Mouse (Mus musculus): ENCODE results near the gene Arntl.

The Arntl gene

DNA sequence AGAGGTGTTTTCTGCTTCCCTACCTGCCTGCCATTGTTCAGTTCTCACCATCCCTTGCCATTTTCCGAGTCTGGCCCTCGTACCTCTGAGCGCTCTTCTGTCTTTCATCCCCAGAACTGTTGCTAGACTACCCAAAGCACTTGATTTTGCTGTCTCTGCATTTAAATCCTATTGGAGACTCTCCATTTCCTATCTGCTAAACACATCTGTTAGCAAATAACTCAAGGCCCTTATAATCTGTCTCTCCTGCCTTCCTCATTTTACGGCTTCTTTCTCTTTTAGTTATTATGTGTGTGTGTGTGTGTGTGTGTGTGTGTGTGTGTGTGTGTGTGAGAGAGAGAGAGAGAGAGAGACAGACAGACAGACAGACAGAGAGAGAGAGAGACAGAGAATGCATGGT, 90.5 kb downstream of the Arntl start:
- no peak for DNase-seq

DNA sequence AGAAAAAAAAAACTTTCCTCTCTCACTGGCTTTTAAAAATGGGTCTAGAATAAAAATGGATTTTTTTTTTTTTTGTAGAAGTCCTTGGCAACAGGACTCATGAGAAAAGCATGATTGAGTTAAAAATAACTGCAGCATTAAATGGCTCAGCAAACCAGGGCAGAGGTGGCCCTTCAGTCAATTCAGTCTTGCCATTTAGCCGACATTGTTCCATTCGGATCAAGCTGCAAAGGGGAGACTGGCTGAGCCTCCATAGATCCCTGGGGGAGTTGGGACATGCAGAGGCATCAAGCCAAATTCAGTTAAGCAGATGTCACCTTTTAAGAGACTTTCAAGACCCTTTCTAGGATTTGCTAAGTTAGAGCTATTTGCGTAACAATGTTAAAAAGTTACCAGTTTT, 102.9 kb downstream of the Arntl start:
- no peak for DNase-seq

DNA sequence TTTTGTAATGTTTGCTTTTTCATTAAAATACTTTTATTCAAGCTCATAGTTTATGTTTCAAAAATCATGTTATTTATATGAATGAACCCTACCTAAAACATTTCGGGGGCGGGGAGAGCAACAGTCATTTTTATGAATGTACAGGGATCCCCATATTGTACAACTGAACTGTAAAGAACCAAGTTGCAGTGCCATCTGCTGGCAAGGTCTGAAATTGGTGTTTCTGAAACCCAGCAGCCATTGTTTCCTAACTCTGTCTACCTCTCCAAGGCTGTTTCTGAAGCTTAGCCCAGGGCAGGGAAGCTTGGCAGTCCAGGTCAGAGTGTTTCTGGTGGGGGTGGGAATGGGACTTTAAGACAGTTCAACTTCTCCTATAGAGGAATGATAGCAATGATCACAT, 104.5 kb downstream of the Arntl start:
- peak; percentile 55 for DNase-seq

DNA sequence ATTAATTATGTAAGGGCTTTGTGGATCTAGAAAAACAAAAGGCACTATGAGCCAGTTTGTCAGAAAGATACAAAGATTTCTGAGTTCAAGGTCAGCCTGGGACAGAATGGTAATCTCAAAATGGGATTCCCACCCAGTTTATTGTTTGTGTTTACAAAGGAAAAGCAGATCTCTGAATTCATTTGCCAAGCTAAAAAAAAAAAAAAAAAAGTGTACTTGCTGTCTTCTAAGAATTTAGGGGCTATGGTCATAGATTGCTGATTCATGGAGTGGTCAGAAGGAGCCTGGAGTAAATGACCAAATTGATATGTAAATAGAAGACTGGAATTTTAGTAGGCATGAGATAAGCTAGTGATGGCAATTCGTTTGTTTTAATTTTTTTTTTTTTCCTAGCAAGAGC, 112.9 kb downstream of the Arntl start:
- DNase-seq = no peak

DNA sequence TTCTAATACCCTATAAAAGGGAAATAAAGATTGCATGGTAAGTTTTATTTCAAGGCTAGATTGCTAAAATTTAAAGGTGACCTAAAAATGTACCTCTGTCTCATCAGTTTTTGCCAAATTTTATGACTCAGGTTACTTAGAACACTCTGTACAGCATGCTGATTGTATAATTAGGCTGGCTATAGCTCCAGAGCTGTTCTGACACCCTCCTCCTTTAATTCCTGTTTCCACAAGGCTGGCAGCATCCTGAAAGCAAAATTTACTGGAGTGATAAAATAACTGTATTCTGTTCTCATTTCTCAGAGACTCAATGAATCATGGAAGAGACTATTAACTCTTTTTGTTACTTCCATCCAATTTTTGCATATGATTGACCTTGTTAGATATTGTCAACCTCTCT, 126.8 kb downstream of the Arntl start:
- no peak for DNase-seq

DNA sequence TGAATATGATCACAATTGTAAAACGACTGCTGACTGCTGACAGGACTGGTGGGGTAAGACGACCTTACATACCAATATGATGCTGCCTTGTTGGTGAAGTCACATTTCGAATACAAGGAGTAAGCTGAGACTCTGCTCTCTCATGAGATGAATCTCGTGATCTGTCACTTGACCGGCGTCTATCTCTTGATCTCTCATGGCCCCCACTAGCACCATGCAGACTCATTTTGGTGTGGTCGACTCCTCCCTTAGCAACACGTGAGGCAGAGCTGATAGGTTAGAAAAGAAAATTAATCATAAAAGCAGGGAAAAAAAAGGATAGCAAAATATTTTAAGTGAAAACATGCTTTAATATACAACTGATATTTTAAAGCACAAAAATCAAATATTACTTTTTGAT, 128.0 kb downstream of the Arntl start:
- no peak for DNase-seq

DNA sequence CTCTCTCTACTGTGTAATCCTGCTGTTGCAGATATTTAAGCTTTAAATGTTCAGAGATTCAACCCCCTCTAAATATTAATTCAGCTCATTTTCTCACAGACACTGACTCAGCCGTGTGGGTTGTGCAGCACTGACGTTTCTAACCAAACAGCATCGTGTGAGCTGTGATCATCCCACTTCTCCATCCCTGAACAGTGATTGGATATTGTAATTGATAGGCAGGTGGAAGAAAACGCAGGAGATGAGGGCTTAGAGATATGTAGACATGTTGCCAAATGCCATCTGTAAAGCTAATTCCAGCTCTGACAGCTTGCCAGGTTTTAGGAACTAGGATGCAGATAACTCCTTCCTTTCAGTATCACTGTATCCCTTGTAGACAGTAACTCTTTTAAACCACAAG, 140.0 kb downstream of the Arntl start:
- DNase-seq = peak; percentile 92

DNA sequence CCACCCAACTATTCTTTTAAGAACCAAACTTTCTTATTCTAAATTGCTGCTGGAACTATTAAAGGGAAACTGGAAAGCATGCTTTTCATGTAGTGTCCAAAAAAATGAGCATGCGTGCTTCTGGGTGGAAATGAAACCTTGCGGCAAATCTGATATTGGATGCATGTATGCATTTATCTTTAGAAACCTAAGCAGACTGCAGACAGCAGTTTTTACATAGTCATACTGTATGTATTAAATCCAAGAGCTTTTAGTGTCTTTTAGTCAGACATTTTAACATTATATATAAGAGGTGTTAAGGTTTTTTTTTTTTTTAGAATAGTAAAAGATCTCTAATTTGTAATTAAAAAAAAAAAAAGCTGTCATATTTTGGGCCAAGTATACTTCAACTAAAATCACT, 140.4 kb downstream of the Arntl start:
- no peak for DNase-seq

- no peak for DNase-seq
Measured at GRCm38 (mm10) chr7:113349089-113349488, 141.8 kb downstream of the Arntl start.
